Mouse (Mus musculus) cerebellum, adult 2 months (tissue): ENCODE measurements at regions not wholly inside any gene's neighbourhood (a gene's known extent, or its start where the extent isn't known, plus 50 kb on each side); places are given as distances from the start of the nearest gene placed in this dataset.

Experiments
- CTCF ChIP-seq: fragments of 200-500 bp; IDR thresholded peaks from 2 replicates; pipeline ENCODE4 v1.5.1; 2011; ENCODE audit warnings: low read depth, mild to moderate bottlenecking, control low read depth, low read length, moderate library complexity, borderline replicate concordance; ENCODE audit not compliant: insufficient read depth
- POLR2A ChIP-seq: fragments of 200-500 bp; IDR thresholded peaks from 2 replicates; pipeline ENCODE4 v1.6.1; 2011; ENCODE audit warnings: low read length, control low read depth, borderline replicate concordance; ENCODE audit not compliant: insufficient read depth

DNA sequence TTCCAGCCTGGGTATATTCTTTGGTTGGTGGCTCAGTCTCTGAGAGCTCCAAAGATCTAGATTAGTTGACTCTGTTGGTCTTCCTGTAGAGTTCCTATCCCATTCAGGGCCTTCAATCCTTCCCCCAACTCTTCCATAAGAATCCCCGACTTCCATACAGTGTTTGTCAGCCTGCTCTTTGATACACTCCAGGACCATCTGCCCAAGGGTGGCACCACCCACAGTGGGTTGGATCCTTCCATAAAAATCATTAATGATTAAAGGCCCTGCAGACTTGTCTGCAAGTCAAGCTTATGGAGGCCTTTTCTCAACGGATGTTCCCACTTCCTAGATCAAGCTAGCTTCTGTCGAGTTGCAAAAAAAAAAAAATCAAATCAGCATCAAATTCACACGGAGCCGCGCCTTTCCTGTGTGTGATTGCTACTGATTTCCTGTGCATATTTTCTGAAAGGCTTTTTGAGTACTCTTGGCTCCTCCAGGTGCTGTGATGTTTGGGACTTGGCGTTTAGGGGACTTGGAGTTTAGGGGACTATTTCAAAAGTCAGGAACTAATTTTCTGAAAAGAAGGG lies 171.3 kb upstream of the Gm9833 start:
- TF ChIP-seq POLR2A (no peak), CTCF (no peak)
